Mouse (Mus musculus) hindbrain, postnatal 0 days (tissue): Measurements from ENCODE around the gene Apobr. TPM values are rescaled to one million over a fixed set of nuclear protein-coding genes. Genes with fewer than 3 reads are reported as not detected.

ENCODE experiments used
- ATAC-seq: fragments of 200-750 bp; cut with Nextera tagmentation; 2 replicates; pipeline ENCODE4 v1.8.0; 2017; ENCODE audit warnings: mild to moderate bottlenecking, moderate TSS enrichment, moderate library complexity
- DNase-seq: peaks from one replicate; pipeline ENCODE4 v3.0.0-alpha.2; 2015; ENCODE audit warnings: low spot score
- H3K27ac ChIP-seq: fragments of 300-500 bp; sonication (generic); 2 replicates; pipeline ENCODE4 v1.5.1; 2014; ENCODE audit warnings: mild to moderate bottlenecking
- H3K27me3 ChIP-seq: fragments of 300-500 bp; sonication (generic); 2 replicates; pipeline ENCODE4 v1.6.1; 2014; ENCODE audit warnings: low read length, mixed read lengths; ENCODE audit not compliant: insufficient read depth
- H3K36me3 ChIP-seq: fragments of 300-500 bp; sonication (generic); 2 replicates; pipeline ENCODE4 v1.6.1; 2014; ENCODE audit warnings: low read length, mixed read lengths; ENCODE audit not compliant: insufficient read depth
- H3K4me1 ChIP-seq: fragments of 300-500 bp; sonication (generic); 2 replicates; pipeline ENCODE4 v1.6.1; 2014; ENCODE audit warnings: antibody characterized with exemption, low read length, mixed read lengths; ENCODE audit not compliant: insufficient read depth
- H3K4me2 ChIP-seq: fragments of 300-500 bp; sonication (generic); 2 replicates; pipeline ENCODE4 v1.6.1; 2014; ENCODE audit warnings: low read depth, mild to moderate bottlenecking, low read length, moderate library complexity, mixed read lengths
- H3K4me3 ChIP-seq: fragments of 300-500 bp; sonication (generic); 2 replicates; pipeline ENCODE4 v1.5.1; 2014; ENCODE audit warnings: low read length
- H3K9ac ChIP-seq: fragments of 300-500 bp; sonication (generic); replicated peaks from 2 replicates; pipeline ENCODE4 v1.6.1; 2014; ENCODE audit warnings: mild to moderate bottlenecking, low read length, moderate library complexity, mixed read lengths
- H3K9me3 ChIP-seq: fragments of 300-500 bp; sonication (generic); 2 replicates; pipeline ENCODE4 v1.6.1; 2016; ENCODE audit warnings: low read length, mixed read lengths
- CTCF ChIP-seq: IDR thresholded peaks from 2 replicates; pipeline ENCODE4 v1.5.1; 2016; ENCODE audit warnings: antibody characterized with exemption, control low read depth, low read depth
- WGBS: fragments of 180-500 bp; shearing (Covaris S2); extraction: QIAGEN DNeasy Blood & Tissue Kit; methylation state at CpG from one replicate; pipeline ENCODE4 v1.1.7; 2014; 5-methylcytosine and 5-hydroxymethylcytosine counted together
- polyA plus RNA-seq: library from polyadenylated mRNA; unstranded; fragments of >200 nt; fragmentation: Nextera tagmentation; extraction: Ambion mirVana; gene quantifications from 2 replicates; pipeline ENCODE4 v1.2.1, GENCODE M21; 2015
- total RNA-seq: library from RNA; depleted of rRNA; stranded (reverse); fragments of >200 nt; gene quantifications from 2 replicates; pipeline ENCODE4 v1.2.3, GENCODE M21; 2014

Apobr gene
- total and polyA plus RNA-seq, 2 experiments from 2014 or later: 0.50 to 6.3 TPM

GRCm38 (mm10) chr7:126607796-126608195, 23.1 kb downstream of the Apobr start:
- no peak overlapping the region for H3K4me3 ChIP-seq
- DNase-seq: no peak
- H3K4me2 ChIP-seq: no peak overlapping the region
- H3K9me3 ChIP-seq: no peaks in the 10 kb centered on the region
- 84% methylated on average over 5 of the region's 5 CpGs for WGBS
- TF ChIP-seq CTCF: no peak
- no peaks in the 10 kb centered on the region for H3K36me3 ChIP-seq
- H3K27me3 ChIP-seq: no peaks in the 10 kb centered on the region
- ATAC-seq: no peak
- H3K27ac ChIP-seq: no peak overlapping the region
- H3K9ac ChIP-seq: no peak overlapping the region
- no peaks in the 10 kb centered on the region for H3K4me1 ChIP-seq

DNA sequence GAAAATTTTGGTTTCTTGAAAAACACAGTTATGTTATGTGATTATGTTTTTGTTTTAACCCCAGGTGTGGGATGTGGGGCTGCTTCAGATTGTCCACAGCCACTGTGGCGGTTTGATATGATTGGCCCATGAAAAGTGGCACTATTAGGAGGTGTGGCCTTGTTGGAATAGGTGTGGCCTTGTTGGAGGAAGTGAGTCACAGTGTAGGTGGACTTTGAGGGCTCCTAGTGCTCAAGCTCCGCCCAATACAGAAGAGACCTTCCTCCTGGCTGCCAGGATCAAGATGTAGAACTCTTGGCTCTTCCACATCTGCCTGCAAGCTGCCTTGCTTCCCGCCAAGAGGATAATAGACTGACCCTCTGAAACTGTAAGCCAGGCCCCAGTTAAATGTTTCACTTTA, 28.0 kb downstream of the Apobr start:
- Histone ChIP-seq H3K9ac (no peak overlapping the region), H3K9me3 (no peaks in the 10 kb centered on the region), H3K36me3 (no peaks in the 10 kb centered on the region), H3K4me2 (no peak overlapping the region), H3K27ac (no peak overlapping the region), H3K4me1 (no peaks in the 10 kb centered on the region), H3K27me3 (no peaks in the 10 kb centered on the region), H3K4me3 (no peak overlapping the region)
- WGBS: 86% methylated on average over 3 of the region's 3 CpGs
- DNase-seq: no peak
- no peak for TF ChIP-seq CTCF
- no peak for ATAC-seq

- Histone ChIP-seq H3K9ac (no peak overlapping the region), H3K36me3 (no peaks in the 10 kb centered on the region), H3K4me2 (no peak overlapping the region), H3K4me1 (no peaks in the 10 kb centered on the region), H3K9me3 (no peaks in the 10 kb centered on the region), H3K27me3 (no peaks in the 10 kb centered on the region), H3K27ac (no peak overlapping the region), H3K4me3 (no peak overlapping the region)
- no peak for DNase-seq
- ATAC-seq: no peak
- TF ChIP-seq CTCF: no peak
- 78% methylated on average over 3 of the region's 3 CpGs for WGBS
Observed at GRCm38 (mm10) chr7:126616707-126617106, 32.0 kb downstream of the Apobr start.

- 79% methylated on average over 10 of the region's 10 CpGs for WGBS
- ATAC-seq: no peak
- no peak overlapping the region for H3K9ac ChIP-seq
- no peak overlapping the region for H3K4me2 ChIP-seq
- no peak for TF ChIP-seq CTCF
- no peaks in the 10 kb centered on the region for H3K36me3 ChIP-seq
- H3K27ac ChIP-seq: no peak overlapping the region
- no peak for DNase-seq
- H3K4me3 ChIP-seq: no peak overlapping the region
- no peaks in the 10 kb centered on the region for H3K27me3 ChIP-seq
- no peaks in the 10 kb centered on the region for H3K9me3 ChIP-seq
- H3K4me1 ChIP-seq: no peaks in the 10 kb centered on the region
Observed at GRCm38 (mm10) chr7:126619559-126620275, 35.0 kb downstream of the Apobr start.

DNA sequence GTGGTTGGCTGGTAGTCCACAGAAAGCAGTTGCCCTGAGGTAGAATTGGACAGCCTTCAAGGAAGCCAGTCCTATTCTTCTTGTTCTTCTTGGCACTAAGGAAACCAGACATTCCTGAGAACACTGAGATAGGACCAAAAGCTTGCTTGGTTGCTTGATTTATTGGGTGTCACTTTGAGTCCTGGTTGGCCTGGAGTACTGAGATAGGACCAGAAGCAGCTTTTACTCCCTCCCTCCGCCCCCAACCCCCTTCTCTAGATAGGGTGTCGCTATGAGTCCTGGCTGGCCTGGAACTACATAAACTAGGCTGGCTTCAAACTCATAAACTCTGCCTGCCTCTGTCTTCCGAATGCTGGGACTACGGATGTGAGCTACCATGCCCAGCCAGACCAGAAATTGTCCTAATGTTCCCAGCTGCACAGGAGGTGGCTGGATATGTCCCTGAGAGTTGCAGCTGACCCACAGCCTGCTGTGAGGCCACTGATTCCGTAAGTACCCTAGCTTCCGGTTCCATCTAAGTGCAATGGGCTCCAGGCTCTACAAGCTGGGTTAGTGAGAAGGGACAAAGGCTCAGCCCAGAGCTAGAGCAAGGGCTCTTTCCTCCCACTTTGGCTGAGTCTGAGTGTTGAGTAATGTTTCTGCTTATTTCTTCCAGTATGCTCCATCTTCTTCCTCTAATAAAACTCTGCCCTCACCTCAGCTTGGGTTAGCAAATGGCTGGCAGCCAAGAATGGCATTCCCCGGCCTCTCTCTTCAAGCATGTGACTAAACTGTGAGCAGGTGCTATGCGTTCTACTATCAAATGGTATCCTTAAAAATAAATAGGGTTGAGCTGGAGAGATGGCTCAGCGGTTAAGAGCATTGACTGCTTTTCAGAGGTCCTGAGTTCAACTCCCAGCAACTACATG, 37.0 kb downstream of the Apobr start:
- WGBS: 82% methylated on average over 9 of the region's 9 CpGs
- Histone ChIP-seq H3K4me1 (no peaks in the 10 kb centered on the region), H3K9me3 (no peaks in the 10 kb centered on the region), H3K27ac (no peak overlapping the region), H3K4me2 (no peak overlapping the region), H3K9ac (no peak overlapping the region), H3K36me3 (no peaks in the 10 kb centered on the region), H3K4me3 (no peak overlapping the region), H3K27me3 (no peaks in the 10 kb centered on the region)
- TF ChIP-seq CTCF: no peak
- ATAC-seq (no peak), DNase-seq (no peak)

- no peaks in the 10 kb centered on the region for H3K9me3 ChIP-seq
- H3K9ac ChIP-seq: no peak overlapping the region
- TF ChIP-seq CTCF: no peak
- no peak overlapping the region for H3K27ac ChIP-seq
- H3K4me1 ChIP-seq: no peaks in the 10 kb centered on the region
- 71% methylated on average over 1 of the region's 1 CpGs for WGBS
- DNase-seq (no peak), ATAC-seq (no peak)
- H3K27me3 ChIP-seq: no peaks in the 10 kb centered on the region
- H3K36me3 ChIP-seq: no peaks in the 10 kb centered on the region
- H3K4me3 ChIP-seq: no peak overlapping the region
- no peak overlapping the region for H3K4me2 ChIP-seq
Observed at GRCm38 (mm10) chr7:126623381-126623780, 38.6 kb downstream of the Apobr start.
